Mouse (Mus musculus) MEL (cell line): ENCODE measurements around the gene 1700001P01Rik. TPM values are rescaled to one million over a fixed set of nuclear protein-coding genes. Genes with fewer than 3 reads are reported as not detected.

Source experiments
- DNase-seq: peaks from one replicate; pipeline ENCODE4 v3.0.0; 2011; ENCODE audit warnings: low read depth, low spot score
- H3K27ac ChIP-seq: 2 replicates; pipeline ENCODE4 v1.5.1; 2012; ENCODE audit warnings: low read depth, mild to moderate bottlenecking, control low read depth, low read length, moderate library complexity; ENCODE audit not compliant: control insufficient read depth
- H3K27me3 ChIP-seq, 2 experiments: fragments of 150-350 bp in 1 of 2; sonication (generic) in 1 of 2; 2 replicates each; pipeline ENCODE4 v1.6.1; 2012; ENCODE audit warnings: low read length in 2 of 2, mild to moderate bottlenecking in 2 of 2, improper control_type of control experiment in 1 of 2, moderate library complexity in 1 of 2; ENCODE audit not compliant: insufficient read depth in 2 of 2, control insufficient read depth in 1 of 2
- H3K36me3 ChIP-seq, 2 experiments: 2 replicates each; pipeline ENCODE4 v1.6.1; 2012 to 2014; ENCODE audit warnings: low read length in 2 of 2, improper control_type of control experiment in 1 of 2, inconsistent platforms in 1 of 2, mild to moderate bottlenecking in 1 of 2; ENCODE audit not compliant: insufficient read depth in 2 of 2, control insufficient read depth in 1 of 2
- H3K4me1 ChIP-seq, 2 experiments: fragments of 150-350 bp in 1 of 2; sonication (generic) in 1 of 2; 2 replicates each; pipeline ENCODE4 v1.6.1; 2012; ENCODE audit warnings: low read length in 2 of 2, improper control_type of control experiment in 1 of 2, mild to moderate bottlenecking in 1 of 2; ENCODE audit not compliant: insufficient read depth in 2 of 2, control insufficient read depth in 1 of 2
- H3K4me3 ChIP-seq, 2 experiments: fragments of 150-350 bp in 1 of 2; sonication (generic) in 1 of 2; 2 replicates each; pipeline ENCODE4 v1.5.1; 2012; ENCODE audit warnings: low read depth in 2 of 2, low read length in 2 of 2, mild to moderate bottlenecking in 2 of 2, moderate library complexity in 2 of 2, control low read depth in 1 of 2, improper control_type of control experiment in 1 of 2; ENCODE audit not compliant: control insufficient read depth in 1 of 2, insufficient read depth in 1 of 2
- H3K79me2 ChIP-seq: 2 replicates; pipeline ENCODE4 v1.6.1; 2012; ENCODE audit warnings: mild to moderate bottlenecking, low read length, moderate library complexity; ENCODE audit not compliant: control insufficient read depth, poor library complexity, insufficient read depth
- H3K9ac ChIP-seq: 2 replicates; pipeline ENCODE4 v1.6.1; 2012; ENCODE audit warnings: low read depth, mild to moderate bottlenecking, control low read depth, low read length, moderate library complexity; ENCODE audit not compliant: control insufficient read depth, poor library complexity, severe bottlenecking
- H3K9me3 ChIP-seq: fragments of 150-350 bp; sonication (generic); replicated peaks from 2 replicates; pipeline ENCODE4 v1.6.1; 2012; ENCODE audit warnings: mild to moderate bottlenecking, low read length, improper control_type of control experiment, moderate library complexity; ENCODE audit not compliant: insufficient read depth
- BHLHE40 ChIP-seq: IDR thresholded peaks from 2 replicates; pipeline ENCODE4 v1.6.1; 2012; ENCODE audit warnings: low read depth, mild to moderate bottlenecking, inconsistent platforms, low read length, improper control_type of control experiment, borderline replicate concordance
- CHD2 ChIP-seq: IDR thresholded peaks from 2 replicates; pipeline ENCODE4 v1.6.1; 2011; ENCODE audit warnings: low read length, improper control_type of control experiment
- CTCF ChIP-seq, 3 experiments: IDR thresholded peaks in 2 of 3; conservative IDR thresholded peaks in 1 of 3; 2 replicates each; pipeline ENCODE4 v1.5.1; 2011 to 2012; ENCODE audit warnings: low read length in 3 of 3, low read depth in 2 of 3, mild to moderate bottlenecking in 2 of 3, improper control_type of control experiment in 1 of 3, inconsistent platforms in 1 of 3, mixed read lengths in 1 of 3, moderate library complexity in 1 of 3; ENCODE audit not compliant: control insufficient read depth in 1 of 3, insufficient read depth in 1 of 3, poor library complexity in 1 of 3, severe bottlenecking in 1 of 3
- E2F4 ChIP-seq: IDR thresholded peaks from 2 replicates; pipeline ENCODE4 v1.6.1; 2011; ENCODE audit warnings: low read depth, low read length, improper control_type of control experiment, borderline replicate concordance
- EP300 ChIP-seq, 2 experiments: IDR thresholded peaks; 2 replicates each; pipeline ENCODE4 v1.6.1; 2011; ENCODE audit warnings: improper control_type of control experiment in 2 of 2, low read length in 2 of 2, low read depth in 1 of 2, mild to moderate bottlenecking in 1 of 2
- ETS1 ChIP-seq: IDR thresholded peaks from 2 replicates; pipeline ENCODE4 v1.6.1; 2012; ENCODE audit warnings: low read depth, mild to moderate bottlenecking, inconsistent platforms, low read length, improper control_type of control experiment, moderate library complexity
- GABPA ChIP-seq: IDR thresholded peaks from 2 replicates; pipeline ENCODE4 v1.6.1; 2012; ENCODE audit warnings: low read depth, mild to moderate bottlenecking, inconsistent platforms, low read length, improper control_type of control experiment, moderate library complexity
- HCFC1 ChIP-seq: IDR thresholded peaks from 2 replicates; pipeline ENCODE4 v1.6.1; 2012; ENCODE audit warnings: low read depth, mild to moderate bottlenecking, inconsistent platforms, low read length, improper control_type of control experiment, moderate library complexity
- KAT2A ChIP-seq: conservative IDR thresholded peaks from 2 replicates; pipeline ENCODE4 v1.6.1; 2012; ENCODE audit warnings: low read depth, low read length, improper control_type of control experiment, inconsistent platforms
- MAFK ChIP-seq: IDR thresholded peaks from 2 replicates; pipeline ENCODE4 v1.6.1; 2011; ENCODE audit warnings: low read depth, mild to moderate bottlenecking, low read length, improper control_type of control experiment, borderline replicate concordance
- MAX ChIP-seq: IDR thresholded peaks from 2 replicates; pipeline ENCODE4 v1.6.1; 2011; ENCODE audit warnings: low read length, improper control_type of control experiment
- MYC ChIP-seq: IDR thresholded peaks from 2 replicates; pipeline ENCODE4 v1.6.1; 2011; ENCODE audit warnings: low read depth, mild to moderate bottlenecking, low read length, improper control_type of control experiment, moderate library complexity
- NRF1 ChIP-seq: IDR thresholded peaks from 2 replicates; pipeline ENCODE4 v1.6.1; 2014; ENCODE audit warnings: low read depth, mild to moderate bottlenecking, inconsistent platforms, low read length, improper control_type of control experiment, moderate library complexity; ENCODE audit not compliant: poor library complexity, insufficient read depth, severe bottlenecking
- POLR2A ChIP-seq, 2 experiments: IDR thresholded peaks; 2 replicates each; pipeline ENCODE4 v1.6.1; 2011 to 2012; ENCODE audit warnings: low read length in 2 of 2, mild to moderate bottlenecking in 2 of 2, control low read depth in 1 of 2, improper control_type of control experiment in 1 of 2, low read depth in 1 of 2, moderate library complexity in 1 of 2; ENCODE audit not compliant: control insufficient read depth in 1 of 2, insufficient read depth in 1 of 2, poor library complexity in 1 of 2
- POLR2AphosphoS2 ChIP-seq: IDR thresholded peaks from 2 replicates; pipeline ENCODE4 v1.6.1; 2011; ENCODE audit warnings: low read length, improper control_type of control experiment
- POLR2AphosphoS5 ChIP-seq: IDR thresholded peaks from 2 replicates; pipeline ENCODE4 v1.6.1; 2012; ENCODE audit warnings: low read depth, borderline replicate concordance, mild to moderate bottlenecking, inconsistent platforms, low read length, moderate library complexity, mixed read lengths
- RCOR1 ChIP-seq: IDR thresholded peaks from 2 replicates; pipeline ENCODE4 v1.6.1; 2012; ENCODE audit warnings: low read depth, mild to moderate bottlenecking, inconsistent platforms, low read length, improper control_type of control experiment
- SIN3A ChIP-seq: IDR thresholded peaks from 2 replicates; pipeline ENCODE4 v1.6.1; 2012; ENCODE audit warnings: low read length, improper control_type of control experiment, inconsistent platforms
- SMC3 ChIP-seq: IDR thresholded peaks from 2 replicates; pipeline ENCODE4 v1.6.1; 2011; ENCODE audit warnings: low read depth, low read length, improper control_type of control experiment
- TBP ChIP-seq: IDR thresholded peaks from 2 replicates; pipeline ENCODE4 v1.8.0; 2011; ENCODE audit warnings: low read depth, low read length, improper control_type of control experiment
- TCF12 ChIP-seq: IDR thresholded peaks from 2 replicates; pipeline ENCODE4 v1.6.1; 2014; ENCODE audit warnings: low read depth, mild to moderate bottlenecking, inconsistent platforms, low read length, improper control_type of control experiment, moderate library complexity
- USF1 ChIP-seq: IDR thresholded peaks from 2 replicates; pipeline ENCODE4 v1.6.1; 2014; ENCODE audit warnings: low read depth, mild to moderate bottlenecking, inconsistent platforms, low read length, improper control_type of control experiment, moderate library complexity
- ZC3H11A ChIP-seq: IDR thresholded peaks from 2 replicates; pipeline ENCODE4 v1.6.1; 2012; ENCODE audit warnings: low read depth, mild to moderate bottlenecking, inconsistent platforms, low read length, improper control_type of control experiment
- ZMIZ1 ChIP-seq: IDR thresholded peaks from 2 replicates; pipeline ENCODE4 v1.6.1; 2012; ENCODE audit warnings: low read depth, mild to moderate bottlenecking, inconsistent platforms, low read length, improper control_type of control experiment, moderate library complexity
- polyA plus RNA-seq, 2 experiments: library from polyadenylated mRNA; stranded (reverse) in 1 of 2; unstranded in 1 of 2; fragments of >175 nt in 1 of 2; fragments of >200 nt in 1 of 2; gene quantifications; 2 replicates each; pipeline versions ENCODE4 v1.2.1 to v1.2.4; 2012; ENCODE audit warnings: low replicate concordance in 2 of 2, low read depth in 1 of 2; ENCODE audit not compliant: insufficient read length in 2 of 2, insufficient read depth in 1 of 2, missing spikeins in 1 of 2
- total RNA-seq: library from RNA; depleted of rRNA; stranded (reverse); fragments of 300-350 nt; gene quantifications from 2 replicates; pipeline ENCODE4 v1.2.3, GENCODE M21; 2012

Gene 1700001P01Rik
- total and polyA plus RNA-seq, 3 experiments, result 0.43 to 0.69 TPM; not detected in 1

GRCm38 (mm10) chr11:97803847-97804246 is 28.1 kb upstream of the 1700001P01Rik start:
- no peak overlapping the region for H3K4me3 ChIP-seq
- no peaks in the 10 kb centered on the region for H3K9me3 ChIP-seq
- H3K79me2 ChIP-seq, result peaks cover 13% of the 10 kb centered on the region; the same call in 1 of the 2 replicates
- H3K27me3 ChIP-seq, result no peaks in the 10 kb centered on the region
- no peak for TF ChIP-seq TCF12
- TF ChIP-seq CHD2, result no peak
- TF ChIP-seq ZC3H11A, result no peak
- TF ChIP-seq EP300 (IDR thresholded peaks at IDR 0.05; ENCODE audit: low read depth in 1 of 2, low read length in 2 of 2), result no peak
- no peak for TF ChIP-seq POLR2AphosphoS5
- TF ChIP-seq ETS1, result no peak
- no peak for TF ChIP-seq POLR2AphosphoS2
- no peak for TF ChIP-seq KAT2A
- TF ChIP-seq MAFK, result no peak
- no peak for TF ChIP-seq USF1
- no peak for TF ChIP-seq HCFC1
- TF ChIP-seq NRF1, result no peak
- no peak for TF ChIP-seq SIN3A
- TF ChIP-seq CTCF (IDR thresholded peaks at IDR 0.05 in 2 of 3, conservative IDR thresholded peaks at IDR 0.05 in 1 of 3; ENCODE audit: control insufficient read depth in 1 of 3, insufficient read depth in 1 of 3, low read depth in 2 of 3, low read length in 3 of 3, poor library complexity in 1 of 3, severe bottlenecking in 1 of 3), result no peak
- TF ChIP-seq MAX, result no peak
- peaks cover 0 to 12% of the 10 kb centered on the region in 2 experiments; a peak in 2 of 4 replicates for H3K36me3 ChIP-seq
- peaks cover 2 to 18% of the 10 kb centered on the region in 2 experiments; a peak in 3 of 4 replicates for H3K4me1 ChIP-seq
- DNase-seq, result no peak
- no peak overlapping the region for H3K27ac ChIP-seq
- H3K9ac ChIP-seq, result no peak overlapping the region

- H3K36me3 ChIP-seq, result peaks cover 0 to 12% of the 10 kb centered on the region in 2 experiments; a peak in 2 of 4 replicates
These were observed 26.8 kb upstream of the 1700001P01Rik start for GRCm38 (mm10) chr11:97802495-97802894.

More at GRCm38 (mm10) chr11:97802495-97802894, 26.8 kb upstream of the 1700001P01Rik start:
- Histone ChIP-seq H3K9me3 (no peaks in the 10 kb centered on the region), H3K9ac (no peak overlapping the region), H3K79me2 (peaks cover 13% of the 10 kb centered on the region; the same call in 1 of the 2 replicates), H3K4me1 (peaks cover 2 to 18% of the 10 kb centered on the region in 2 experiments; a peak in 3 of 4 replicates), H3K27me3 (no peaks in the 10 kb centered on the region), H3K27ac (no peak overlapping the region), H3K4me3 (no peak overlapping the region)
- DNase-seq, result no peak
- no peak for TF ChIP-seq POLR2A (IDR thresholded peaks at IDR 0.05; ENCODE audit: control insufficient read depth in 1 of 2, insufficient read depth in 1 of 2, low read depth in 1 of 2, low read length in 2 of 2, poor library complexity in 1 of 2)
- TF ChIP-seq ETS1, result no peak
- TF ChIP-seq BHLHE40, result no peak
- TF ChIP-seq E2F4, result no peak
- no peak for TF ChIP-seq GABPA
- TF ChIP-seq SMC3, result no peak
- TF ChIP-seq POLR2AphosphoS2, result no peak
- TF ChIP-seq MYC, result no peak
- TF ChIP-seq USF1, result no peak
- no peak for TF ChIP-seq ZMIZ1
- no peak for TF ChIP-seq TBP
- TF ChIP-seq RCOR1, result no peak
- TF ChIP-seq CTCF (IDR thresholded peaks at IDR 0.05 in 2 of 3, conservative IDR thresholded peaks at IDR 0.05 in 1 of 3; ENCODE audit: control insufficient read depth in 1 of 3, insufficient read depth in 1 of 3, low read depth in 2 of 3, low read length in 3 of 3, poor library complexity in 1 of 3, severe bottlenecking in 1 of 3), result no peak
- no peak for TF ChIP-seq SIN3A
